Mouse (Mus musculus): ENCODE results near the gene Prkar2b.

The Prkar2b gene

DNA sequence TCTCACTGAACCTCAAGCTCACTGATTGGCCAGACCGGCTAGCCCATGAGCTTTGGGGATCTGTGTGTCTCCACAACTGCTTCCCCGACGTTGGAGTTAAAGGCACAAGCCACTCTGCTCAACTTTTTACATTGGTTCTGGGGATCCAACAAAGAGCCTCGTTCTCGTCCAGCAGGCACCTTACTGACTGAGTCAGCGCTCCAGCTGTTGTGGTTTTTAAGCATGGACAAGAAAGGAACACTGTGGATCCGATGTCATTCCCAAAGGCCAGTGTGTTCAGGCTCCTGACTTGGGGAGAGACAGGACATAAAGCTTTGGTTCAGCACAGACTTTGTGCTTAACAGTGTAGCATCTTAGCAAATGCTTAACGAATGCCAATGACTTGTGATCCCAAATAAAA, 89.5 kb downstream of the Prkar2b start:
- in situ Hi-C loops (cut with MboI, MseI): loop anchor here (25.0 kb wide), 1 partner anchor 416 kb away; the partner anchor contains the start of gene Ccdc71l

DNA sequence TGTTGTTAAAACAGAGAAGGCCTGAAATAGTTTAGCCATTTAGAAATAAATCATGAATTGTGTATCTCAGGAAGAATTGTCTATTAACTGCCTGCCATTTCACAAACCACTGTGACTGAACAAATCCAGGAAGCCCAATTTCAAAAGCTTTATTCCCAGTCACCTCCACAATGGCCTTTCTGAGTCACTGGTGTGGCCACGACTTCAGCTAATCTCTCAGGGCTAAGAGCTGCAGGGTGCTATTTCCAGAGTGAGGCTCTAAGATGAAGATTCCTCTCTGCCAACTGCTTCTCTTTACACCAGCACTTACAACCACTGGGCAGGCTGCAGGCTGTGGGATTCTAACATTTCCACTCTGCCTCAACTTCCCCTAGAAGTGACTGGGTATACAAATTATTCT, 92.0 kb downstream of the Prkar2b start:
- in situ Hi-C loops (cut with MboI, MseI): loop anchor here (5.0 to 25.0 kb wide), 3 partner anchors 173 to 418 kb away; partner anchors contain the start of gene Ccdc71l

DNA sequence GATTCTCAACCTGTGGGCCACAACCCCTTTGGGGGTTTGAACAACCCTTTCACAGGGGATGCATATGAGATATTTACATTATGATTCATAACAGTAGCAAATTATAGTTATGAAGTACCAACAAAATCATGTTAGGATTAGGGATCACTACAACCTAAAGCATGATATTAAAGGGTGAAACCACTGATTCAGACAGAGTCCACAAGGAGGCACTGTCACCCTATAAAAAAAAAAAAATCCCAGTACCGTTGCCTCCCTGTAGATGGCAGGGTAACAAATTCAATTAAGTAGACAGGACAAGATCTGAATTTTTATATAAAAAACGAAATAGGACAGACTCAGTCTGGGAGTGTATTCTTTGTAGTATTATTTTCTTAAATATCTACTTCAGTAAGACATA, 93.6 kb downstream of the Prkar2b start:
- in situ Hi-C loops (cut with MboI, MseI): loop anchor here (5.0 to 25.0 kb wide), 3 partner anchors 175 to 420 kb away; partner anchors contain the start of gene Ccdc71l

DNA sequence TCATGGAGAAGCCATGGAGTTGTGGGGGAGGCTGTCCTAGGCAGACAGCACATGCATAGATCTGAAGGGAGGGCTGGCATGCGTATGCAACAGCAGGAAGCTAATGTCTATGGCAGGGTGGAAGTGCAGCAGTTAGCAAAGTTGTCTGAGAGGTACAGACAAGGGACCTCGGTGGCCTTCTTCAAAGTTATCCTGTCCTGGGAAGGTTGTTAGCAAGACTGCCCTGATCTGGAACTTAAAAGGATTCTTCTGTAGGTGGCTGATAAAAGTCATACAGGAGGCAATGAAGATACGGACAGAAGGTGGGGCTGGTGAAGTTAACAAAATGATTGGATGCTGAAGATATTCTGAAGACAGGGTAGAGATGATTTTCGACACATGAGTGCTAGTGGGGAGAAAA, 94.7 kb downstream of the Prkar2b start:
- in situ Hi-C loops (cut with MboI, MseI): loop anchor here (5.0 to 25.0 kb wide), 3 partner anchors 176 to 421 kb away; partner anchors contain the start of gene Ccdc71l

DNA sequence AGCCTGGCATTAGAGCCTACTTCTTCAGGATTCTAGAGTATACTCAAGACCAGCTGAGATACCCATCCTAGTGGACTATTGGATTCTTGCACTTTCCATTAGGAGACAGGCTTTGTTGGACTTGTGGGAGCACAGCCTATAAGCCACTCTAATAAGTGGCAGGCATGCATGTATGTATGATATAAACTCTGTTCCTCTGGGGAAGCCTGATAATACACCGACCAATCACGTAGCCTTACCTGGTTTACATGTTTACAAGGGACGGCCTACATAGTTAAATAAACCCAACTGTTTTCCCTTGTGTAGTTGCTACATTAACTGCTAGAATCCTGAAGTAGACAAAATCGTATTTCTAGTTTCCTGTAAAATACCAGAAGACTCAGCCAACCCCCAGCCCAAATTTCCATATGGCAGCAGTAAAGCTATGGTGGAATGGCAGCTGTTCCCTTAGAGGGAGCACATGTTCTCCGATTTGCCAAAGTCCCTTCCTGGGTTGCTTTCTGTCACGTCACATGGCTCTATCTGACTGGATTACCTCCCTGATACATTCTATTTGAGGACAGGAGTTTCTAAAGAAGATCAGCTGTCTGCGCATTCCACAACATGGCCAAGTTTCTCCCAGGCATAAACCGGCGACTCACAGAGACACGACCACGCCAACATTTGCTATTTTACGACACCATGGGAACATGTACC, 95.4 kb downstream of the Prkar2b start:
- in situ Hi-C loops (cut with MboI, MseI): loop anchor here (5.0 to 25.0 kb wide), 3 partner anchors 177 to 422 kb away; partner anchors contain the start of gene Ccdc71l

DNA sequence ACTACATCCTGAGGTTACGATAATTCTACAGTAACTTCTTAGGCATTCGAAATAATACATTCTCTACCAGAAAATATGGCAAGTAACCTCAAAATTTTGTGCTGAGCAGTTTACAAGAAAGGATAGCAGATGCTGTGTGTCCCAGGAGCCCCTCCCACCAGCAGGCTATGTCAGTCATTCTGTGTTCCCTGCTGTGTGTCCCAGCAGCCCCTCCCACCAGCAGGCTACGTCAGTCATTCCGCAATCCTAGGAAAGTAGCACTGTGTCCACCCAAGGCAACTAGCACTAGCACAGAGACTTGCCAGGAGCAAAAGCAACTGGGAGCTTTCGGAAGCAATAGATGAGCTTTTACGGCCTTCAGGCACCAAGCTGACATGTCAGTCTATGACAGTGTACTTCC, 97.0 kb downstream of the Prkar2b start:
- in situ Hi-C loops (cut with MboI, MseI): loop anchor here (25.0 kb wide), 1 partner anchor 423 kb away; the partner anchor contains the start of gene Ccdc71l

DNA sequence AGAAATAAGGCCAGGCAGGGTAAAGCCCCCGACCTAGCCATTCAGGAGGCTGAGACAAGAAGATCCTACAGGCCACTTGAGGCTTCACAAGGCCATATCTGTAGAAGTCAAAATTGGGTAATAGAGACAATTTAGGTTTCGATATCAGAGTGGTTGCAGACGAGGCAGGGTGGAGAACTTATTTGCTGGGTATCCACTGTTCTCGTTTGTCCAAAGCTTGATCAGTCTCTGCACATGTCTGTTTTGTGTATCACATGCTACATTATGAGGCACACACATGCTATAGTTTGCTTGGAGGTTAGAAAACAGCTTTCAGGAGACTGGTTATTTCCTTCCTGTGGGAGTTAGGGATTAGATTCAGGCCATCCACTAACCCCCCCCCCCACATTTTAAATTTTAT, 105.3 kb downstream of the Prkar2b start:
- in situ Hi-C loops (cut with MboI, MseI): loop anchor here (25.0 kb wide), 1 partner anchor 431 kb away; the partner anchor contains the start of gene Ccdc71l

DNA sequence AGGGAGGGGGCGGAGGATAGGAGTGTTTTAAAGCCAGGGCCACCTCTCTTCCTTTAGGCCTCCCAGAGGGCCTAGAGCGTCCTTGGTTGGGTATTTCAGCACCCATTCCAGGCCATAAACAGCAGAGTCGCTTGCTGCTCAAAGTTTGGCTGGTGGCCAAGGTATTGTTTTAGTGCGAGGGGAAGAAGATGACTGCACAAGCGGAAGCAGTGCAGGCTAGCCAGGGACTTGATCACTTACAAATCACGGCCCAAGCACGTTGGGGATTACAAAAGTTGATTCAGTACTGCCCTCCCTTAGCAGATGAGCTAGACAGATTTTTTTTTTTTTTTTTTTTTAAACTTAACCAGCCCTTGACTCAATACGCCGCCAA, 110.5 kb downstream of the Prkar2b start:
- in situ Hi-C loops (cut with MboI, MseI): loop anchor here (25.0 kb wide), 1 partner anchor 437 kb away; the partner anchor contains the start of gene Ccdc71l

DNA sequence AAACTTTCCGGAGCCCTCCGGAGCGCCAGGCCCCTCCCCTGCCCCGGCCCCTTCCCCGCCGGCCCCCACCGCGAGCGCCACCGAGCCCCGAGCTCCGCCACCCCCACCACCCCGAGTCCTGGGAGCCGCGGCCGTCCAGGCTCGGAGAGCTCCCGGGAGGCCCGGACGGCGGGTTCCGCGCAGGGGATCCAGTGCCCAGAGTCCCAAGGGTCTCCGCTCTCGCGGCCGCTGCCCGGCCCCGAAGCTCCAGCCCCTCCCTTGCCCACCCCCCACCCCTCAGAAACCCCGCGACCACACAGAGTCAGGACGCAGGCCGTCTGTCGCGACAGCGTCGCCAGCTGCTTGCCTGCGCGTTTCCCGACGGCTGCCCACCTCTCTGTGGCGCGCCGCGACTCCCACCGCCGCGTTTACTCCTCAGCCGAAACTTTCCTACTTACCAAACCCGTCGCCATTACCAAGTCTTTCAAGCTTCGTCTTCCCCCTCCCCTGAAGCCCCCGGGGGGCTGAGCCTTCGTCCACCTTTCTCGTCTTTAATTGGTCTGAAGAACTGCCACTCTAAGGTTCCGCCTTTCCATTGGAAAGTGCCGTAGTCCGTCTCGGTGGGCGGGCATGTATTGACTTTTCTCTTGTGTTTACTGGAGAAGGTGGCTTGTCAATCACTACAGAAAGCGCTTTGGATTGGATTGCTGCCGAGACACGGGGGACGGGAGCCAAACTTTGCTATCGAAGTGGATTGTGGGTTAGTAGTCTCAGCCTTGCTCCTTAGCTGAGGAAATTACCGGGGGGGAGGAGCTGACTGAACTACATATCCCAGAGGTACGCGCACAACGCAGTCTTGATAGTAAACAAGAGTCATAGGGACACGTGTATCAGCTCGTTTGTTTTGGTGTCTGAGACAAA, 111.1 kb downstream of the Prkar2b start, which contains the start of gene Hbp1:
TSS of gene Hbp1 (minus strand) at position 777 of the 900 bp plus-strand sequence.
- in situ Hi-C loops (cut with MboI, MseI): loop anchor here (10.0 to 25.0 kb wide), 2 partner anchors 295 to 437 kb away; partner anchors contain the start of genes Ccdc71l, Cog5 and Dus4l

DNA sequence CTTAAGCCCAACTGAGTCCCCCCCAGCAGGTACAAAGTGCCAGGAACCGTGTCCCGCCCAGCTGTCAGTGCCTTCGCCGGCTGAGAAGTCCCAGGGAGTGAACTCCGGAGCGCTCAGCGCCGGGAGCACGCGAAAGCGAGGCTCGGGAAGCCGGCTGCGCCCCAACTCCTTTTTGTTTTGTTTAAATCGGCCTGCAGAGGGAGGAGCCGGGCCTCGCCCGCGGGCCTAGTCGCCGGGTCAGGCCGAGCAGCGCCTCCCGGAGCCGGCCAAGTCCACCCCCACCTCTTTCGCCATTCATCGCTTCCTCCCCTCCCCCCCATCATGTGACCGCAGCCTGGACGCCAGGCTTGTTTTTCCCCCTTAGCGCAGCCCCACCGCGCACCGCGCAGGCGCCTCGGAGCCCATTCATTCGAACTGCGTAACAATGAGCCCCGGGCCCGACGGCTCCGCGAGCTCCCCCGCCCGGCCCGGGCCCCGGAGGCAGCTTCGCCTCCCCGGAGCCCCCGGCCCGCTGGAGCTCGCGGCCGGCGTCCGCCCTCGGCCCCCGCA, 111.8 kb downstream of the Prkar2b start:
- in situ Hi-C loops (cut with MboI, MseI): loop anchor here (10.0 kb wide), 1 partner anchor 294 kb away; the partner anchor contains the start of genes Cog5 and Dus4l

DNA sequence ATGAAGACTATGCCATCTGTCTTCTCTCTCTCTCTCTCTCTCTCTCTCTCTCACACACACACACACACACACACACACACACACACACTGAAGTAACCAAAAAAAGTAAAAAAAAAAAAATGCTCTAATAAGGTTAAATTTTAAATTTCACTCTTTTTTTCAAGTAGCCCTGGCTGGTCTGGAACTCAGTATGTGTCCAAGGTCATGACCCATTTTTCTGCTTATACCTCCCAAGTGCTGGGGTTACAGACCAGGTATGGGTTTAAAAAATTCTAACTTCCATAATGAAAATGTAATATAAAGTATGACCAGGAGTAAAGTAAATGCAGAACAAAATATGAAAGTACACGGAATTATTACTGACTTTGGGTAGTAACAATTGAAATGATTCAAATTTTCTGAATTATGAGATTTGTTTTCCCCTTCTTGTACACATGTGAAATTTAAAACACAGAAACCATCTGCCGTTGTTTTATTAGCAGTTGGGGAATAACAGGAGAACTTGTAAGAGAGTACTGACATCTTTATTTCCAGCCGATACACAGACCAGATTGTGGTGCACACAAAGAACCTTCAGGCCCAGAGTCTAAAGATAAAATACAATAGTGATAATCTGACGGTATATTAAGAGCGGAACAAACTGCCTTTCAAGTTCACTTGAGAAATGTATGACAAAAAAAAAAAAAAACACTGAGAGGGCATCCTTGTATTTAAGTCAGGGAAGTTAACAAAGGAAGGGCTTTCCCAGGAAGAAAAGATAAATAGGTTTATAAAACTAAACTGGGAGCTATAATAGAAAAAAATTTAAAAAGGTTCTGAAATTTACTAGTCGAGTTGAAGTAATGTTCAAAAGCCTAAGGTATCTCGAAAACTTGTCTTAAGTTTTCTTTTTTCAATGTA, 112.7 kb downstream of the Prkar2b start:
- in situ Hi-C loops (cut with MboI, MseI): loop anchor here (10.0 kb wide), 1 partner anchor 294 kb away; the partner anchor contains the start of genes Cog5 and Dus4l

DNA sequence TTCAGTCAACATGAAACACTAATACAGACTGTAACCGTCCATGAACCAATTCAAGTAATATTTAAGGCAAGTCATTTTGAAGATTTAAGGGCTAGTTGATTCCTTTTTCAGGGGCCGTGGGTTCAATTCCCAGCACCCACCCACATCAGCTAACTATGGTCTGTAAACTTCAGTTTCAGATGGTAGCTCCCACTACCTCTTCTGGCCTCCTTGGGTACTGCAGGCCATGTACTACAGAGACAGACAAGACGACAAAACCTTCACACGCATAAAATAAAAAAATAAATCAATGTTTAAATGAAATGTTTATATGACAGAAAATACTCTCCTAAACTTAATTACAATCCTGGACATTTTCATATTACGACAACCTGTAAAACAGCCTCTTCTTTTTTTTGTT, 113.6 kb downstream of the Prkar2b start:
- in situ Hi-C loops (cut with MboI, MseI): loop anchor here (10.0 kb wide), 1 partner anchor 293 kb away; the partner anchor contains the start of genes Cog5 and Dus4l

DNA sequence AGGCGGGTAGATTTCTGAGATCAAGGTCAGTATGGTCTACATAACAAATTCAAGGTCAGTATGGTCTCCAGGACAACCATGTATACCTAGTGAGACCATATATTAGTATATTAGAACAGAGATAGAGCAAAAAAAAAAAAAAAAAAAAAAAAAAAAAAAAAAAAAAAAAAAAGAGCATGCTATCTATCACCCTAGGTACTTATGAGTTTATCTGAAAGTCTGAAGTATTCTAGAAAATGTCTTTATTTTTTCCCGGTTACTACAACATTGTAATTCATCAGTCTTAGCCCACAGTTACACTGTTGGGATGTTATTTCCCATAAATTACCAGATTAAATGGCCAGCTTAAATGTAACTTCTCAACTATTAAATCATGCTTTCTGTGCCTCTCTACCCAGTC, 116.7 kb downstream of the Prkar2b start:
- in situ Hi-C loops (cut with MboI, MseI): loop anchor here (10.0 kb wide), 1 partner anchor 290 kb away; the partner anchor contains the start of genes Cog5 and Dus4l

DNA sequence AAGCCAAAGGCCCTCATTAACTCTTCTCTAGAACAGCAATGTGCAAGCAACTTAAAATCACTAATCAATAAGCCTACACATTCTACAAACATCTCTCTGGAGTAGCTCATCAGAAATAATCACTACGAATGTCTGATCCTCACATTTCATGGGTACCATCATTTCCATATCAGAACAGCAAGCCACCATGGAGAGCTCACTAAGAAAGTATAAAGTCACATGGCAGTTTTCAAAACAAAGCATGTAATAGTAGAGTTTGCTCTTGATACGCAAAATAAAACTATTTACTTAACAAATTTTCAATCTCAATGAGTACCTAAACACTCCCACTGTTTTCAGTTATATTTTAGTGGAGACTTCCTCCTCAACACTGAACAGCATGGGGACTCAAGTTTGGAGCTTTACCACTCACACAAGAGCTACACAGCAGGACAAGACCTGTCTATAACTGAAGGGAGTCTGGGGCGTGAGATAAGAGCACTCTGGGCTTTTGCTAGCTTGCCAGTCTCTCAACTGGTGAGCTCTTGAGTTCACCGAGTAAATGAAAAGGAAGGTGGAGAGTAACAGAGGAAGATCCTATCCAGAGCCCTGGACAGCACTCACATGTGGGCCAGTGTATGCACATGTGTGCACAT, 118.0 kb downstream of the Prkar2b start:
- in situ Hi-C loops (cut with MboI, MseI): loop anchor here (10.0 kb wide), 1 partner anchor 288 kb away; the partner anchor contains the start of genes Cog5 and Dus4l

DNA sequence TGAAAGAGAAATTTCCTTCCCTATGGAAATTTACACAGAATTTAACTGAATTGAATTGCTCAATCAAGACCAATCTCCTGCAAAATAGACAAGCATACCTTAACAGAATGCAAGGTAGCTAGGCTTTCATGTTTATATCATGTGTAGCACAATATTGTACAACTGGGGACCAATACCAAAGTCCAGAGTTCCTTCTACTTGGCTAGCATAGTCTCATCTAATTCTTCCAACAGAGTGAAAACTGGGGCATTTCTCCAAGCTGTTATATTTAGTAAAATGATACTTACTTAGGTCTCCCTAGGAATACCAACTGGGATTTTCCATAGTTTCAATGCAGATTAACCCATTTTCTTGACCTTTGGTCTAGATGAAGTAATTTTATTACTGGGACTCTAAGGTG, 122.1 kb downstream of the Prkar2b start:
- in situ Hi-C loops (cut with MboI, MseI): no loop called here

DNA sequence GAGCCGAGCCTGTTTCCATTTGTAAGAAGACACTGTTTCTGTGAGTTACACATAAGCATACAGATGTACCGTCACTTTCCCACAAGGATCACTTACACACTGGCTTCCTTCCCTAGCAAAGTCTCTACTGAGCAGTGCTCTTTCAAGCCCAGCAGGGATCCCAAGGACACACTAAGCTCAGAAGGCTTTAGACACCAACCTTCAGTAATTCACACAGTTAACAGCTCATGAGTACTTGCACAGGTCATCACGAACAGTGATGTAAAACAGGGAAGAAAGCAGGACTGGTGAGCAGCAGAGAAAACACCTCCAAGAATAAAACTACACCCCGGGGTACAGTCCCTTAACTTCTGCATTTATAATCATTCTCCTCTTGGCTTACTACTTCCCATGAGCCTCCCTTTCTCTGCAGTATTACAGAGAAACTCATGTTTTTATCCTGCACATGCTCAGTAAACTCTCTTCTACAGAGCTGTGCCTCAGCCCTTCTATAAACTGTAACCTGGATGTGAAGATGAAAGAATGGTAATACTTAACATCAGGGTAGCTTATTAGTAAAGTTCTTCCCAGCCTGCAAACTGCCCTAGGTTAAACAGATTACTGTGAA, 122.6 kb downstream of the Prkar2b start:
- in situ Hi-C loops (cut with MboI, MseI): no loop called here

DNA sequence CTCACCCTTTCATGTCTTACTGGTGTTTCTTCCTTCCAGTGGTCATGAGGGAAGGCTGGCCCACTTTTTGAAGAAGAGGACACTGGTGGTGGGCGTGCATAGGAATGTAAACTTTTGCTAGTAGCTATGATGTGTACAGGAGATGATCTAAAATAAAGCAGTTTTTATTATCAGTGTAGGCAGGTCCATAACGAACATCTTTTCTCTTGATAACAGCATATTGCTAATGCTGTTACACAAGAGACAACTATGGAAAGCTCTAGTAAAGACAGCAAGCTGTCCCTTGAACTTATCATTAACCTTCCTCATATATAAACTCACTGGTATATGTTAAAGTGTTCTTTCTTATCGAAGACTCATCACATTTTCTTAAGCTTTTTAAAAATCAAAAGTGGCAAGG, 123.5 kb downstream of the Prkar2b start:
- in situ Hi-C loops (cut with MboI, MseI): no loop called here

DNA sequence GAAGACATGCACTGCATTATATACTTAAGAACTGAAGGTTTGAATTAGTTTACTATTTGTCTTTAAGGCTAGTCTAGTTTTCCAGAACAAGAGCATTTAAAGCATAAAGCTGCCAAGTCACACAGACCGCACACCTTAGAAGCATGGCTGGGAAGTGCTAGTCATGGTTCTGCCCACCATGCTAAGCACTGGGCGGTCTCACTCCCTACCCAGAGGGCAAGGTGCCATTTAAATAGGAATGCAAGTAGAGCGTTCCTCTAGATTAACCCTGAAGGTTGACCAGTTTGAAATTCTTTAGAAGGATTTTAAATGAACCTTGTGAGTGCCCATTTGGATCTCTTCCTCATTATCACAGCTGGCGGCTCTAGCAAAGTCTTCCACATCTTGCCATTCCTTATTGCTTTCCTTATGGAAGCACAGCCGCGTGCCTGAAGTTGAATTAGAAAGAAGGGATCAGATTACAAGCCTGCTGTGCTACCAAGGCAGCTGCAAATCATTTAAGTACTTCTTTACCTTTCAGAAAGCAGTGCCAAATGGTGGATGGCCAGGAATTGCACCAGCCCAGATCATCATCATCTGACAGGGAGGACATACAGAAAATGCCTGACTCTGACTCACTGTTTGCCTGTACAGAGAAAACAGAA, 124.3 kb downstream of the Prkar2b start:
- in situ Hi-C loops (cut with MboI, MseI): no loop called here

DNA sequence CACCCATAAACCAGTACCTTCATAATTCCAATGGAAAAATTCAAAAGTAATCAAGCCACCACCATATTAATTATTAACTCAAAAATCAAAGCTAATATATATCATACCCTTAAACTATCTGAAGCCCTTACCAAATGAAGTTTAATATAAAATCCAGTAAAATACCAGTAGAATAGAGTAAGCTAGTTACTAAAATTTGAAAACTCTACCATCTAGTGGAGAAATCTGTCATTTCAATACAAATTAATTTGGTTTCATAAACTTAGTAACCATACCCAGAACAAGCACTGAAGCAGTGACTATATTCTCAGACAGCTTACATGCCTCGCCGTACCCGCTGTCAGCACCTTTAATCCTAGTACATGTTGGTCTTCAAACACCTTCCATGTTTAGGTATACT, 129.3 kb downstream of the Prkar2b start:
- in situ Hi-C loops (cut with MboI, MseI): no loop called here
